Mouse (Mus musculus) limb, embryonic 15.5 days (tissue): ENCODE results near the gene Selp. TPM values are rescaled to one million over a fixed set of nuclear protein-coding genes. Genes with fewer than 3 reads are reported as not detected.
A peak's percentile ranks its signal among the peaks of the same experiment; 100 is the strongest.

Source experiments
- ATAC-seq: fragments of 200-750 bp; cut with Nextera tagmentation; 2 replicates; pipeline ENCODE4 v1.8.0; 2017; ENCODE audit warnings: low read depth, moderate TSS enrichment; ENCODE audit not compliant: insufficient number of reproducible peaks, low FRiP score, low TSS enrichment
- H3K27ac ChIP-seq: fragments of 300-500 bp; sonication (generic); 2 replicates; pipeline ENCODE4 v1.5.1; 2015; ENCODE audit warnings: moderate library complexity, mild to moderate bottlenecking, inconsistent platforms
- H3K27me3 ChIP-seq: fragments of 300-500 bp; sonication (generic); 2 replicates; pipeline ENCODE4 v1.6.1; 2015; ENCODE audit warnings: inconsistent platforms
- H3K36me3 ChIP-seq: fragments of 300-500 bp; sonication (generic); 2 replicates; pipeline ENCODE4 v1.6.1; 2015; ENCODE audit warnings: inconsistent platforms
- H3K4me1 ChIP-seq: fragments of 300-500 bp; sonication (generic); 2 replicates; pipeline ENCODE4 v1.6.1; 2015; ENCODE audit warnings: inconsistent platforms
- H3K4me2 ChIP-seq: fragments of 300-500 bp; sonication (generic); 2 replicates; pipeline ENCODE4 v1.6.1; 2015; ENCODE audit warnings: mild to moderate bottlenecking, inconsistent platforms
- H3K4me3 ChIP-seq: fragments of 300-500 bp; sonication (generic); 2 replicates; pipeline ENCODE4 v1.5.1; 2015; ENCODE audit warnings: mild to moderate bottlenecking, inconsistent platforms
- H3K9ac ChIP-seq: fragments of 300-500 bp; sonication (generic); 2 replicates; pipeline ENCODE4 v1.6.1; 2015; ENCODE audit warnings: inconsistent platforms
- H3K9me3 ChIP-seq: fragments of 300-500 bp; sonication (generic); 2 replicates; pipeline ENCODE4 v1.6.1; 2016; ENCODE audit warnings: inconsistent platforms
- WGBS: fragments of 180-500 bp; shearing (Covaris S2); methylation state at CpG from one replicate; pipeline ENCODE4 v1.1.7; 2015; 5-methylcytosine and 5-hydroxymethylcytosine counted together
- polyA plus RNA-seq: library from polyadenylated mRNA; unstranded; fragments of >200 nt; fragmentation: Nextera tagmentation; extraction: Ambion mirVana; gene quantifications from 2 replicates; pipeline ENCODE4 v1.2.1, GENCODE M21; 2015

Selp gene
- polyA plus RNA-seq, 1 experiment from 2014 or later = 0.36 TPM

DNA sequence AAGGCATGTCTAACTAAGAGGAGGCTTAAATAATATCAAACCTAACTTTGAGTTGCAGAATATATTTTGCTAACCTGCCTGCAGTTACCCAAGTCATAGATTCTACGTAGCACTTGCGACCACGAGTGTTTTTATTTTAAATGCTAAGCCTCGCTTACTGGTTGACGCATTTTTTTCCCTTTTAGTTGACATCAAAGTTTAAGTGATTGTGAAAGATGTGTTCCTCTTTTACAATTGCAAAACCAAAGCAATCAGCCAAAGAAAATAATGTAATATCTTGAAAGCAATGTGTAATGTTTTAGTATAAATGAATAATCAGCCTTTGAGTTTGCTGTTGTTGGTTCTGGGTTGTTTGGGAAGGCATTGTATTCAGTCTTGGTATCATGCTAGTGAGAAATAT lies 37.8 kb downstream of the Selp start:
- H3K9me3 ChIP-seq = no peaks in the 10 kb centered on the region
- ATAC-seq = no peak
- H3K4me3 ChIP-seq = no peak overlapping the region
- H3K36me3 ChIP-seq = no peaks in the 10 kb centered on the region
- no peaks in the 10 kb centered on the region for H3K27me3 ChIP-seq
- H3K9ac ChIP-seq = no peak overlapping the region
- no peak overlapping the region for H3K4me2 ChIP-seq
- peaks cover 7% of the 10 kb centered on the region; the same call in 1 of the 2 replicates for H3K4me1 ChIP-seq
- no peak overlapping the region for H3K27ac ChIP-seq
- 81% methylated on average over 5 of the region's 5 CpGs for WGBS

DNA sequence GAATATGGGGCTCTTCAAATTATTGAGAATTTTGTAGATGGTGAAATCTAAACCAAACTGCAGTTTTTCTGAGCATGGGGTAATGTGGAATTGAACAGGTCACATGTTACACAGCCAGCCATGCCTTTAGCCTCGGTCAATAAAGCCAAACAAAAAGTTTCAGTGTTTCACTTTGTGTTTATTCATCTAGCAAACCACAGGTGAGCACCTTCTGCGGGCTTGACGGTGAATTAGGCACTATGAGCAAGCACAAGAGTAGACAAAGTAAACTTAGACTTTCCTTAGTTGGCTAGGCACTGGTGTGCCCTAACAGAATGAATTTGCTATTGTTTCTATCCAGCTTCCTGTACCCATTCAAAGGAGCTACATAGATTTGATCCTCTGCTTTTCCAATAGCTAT lies 39.9 kb downstream of the Selp start:
- Histone ChIP-seq H3K4me3 (no peak overlapping the region), H3K9ac (no peak overlapping the region), H3K27me3 (no peaks in the 10 kb centered on the region), H3K36me3 (no peaks in the 10 kb centered on the region), H3K9me3 (no peaks in the 10 kb centered on the region), H3K27ac (no peak overlapping the region), H3K4me2 (no peak overlapping the region), H3K4me1 (peaks cover 7% of the 10 kb centered on the region; the same call in 1 of the 2 replicates)
- 78% methylated on average over 3 of the region's 3 CpGs for WGBS
- ATAC-seq = no peak

DNA sequence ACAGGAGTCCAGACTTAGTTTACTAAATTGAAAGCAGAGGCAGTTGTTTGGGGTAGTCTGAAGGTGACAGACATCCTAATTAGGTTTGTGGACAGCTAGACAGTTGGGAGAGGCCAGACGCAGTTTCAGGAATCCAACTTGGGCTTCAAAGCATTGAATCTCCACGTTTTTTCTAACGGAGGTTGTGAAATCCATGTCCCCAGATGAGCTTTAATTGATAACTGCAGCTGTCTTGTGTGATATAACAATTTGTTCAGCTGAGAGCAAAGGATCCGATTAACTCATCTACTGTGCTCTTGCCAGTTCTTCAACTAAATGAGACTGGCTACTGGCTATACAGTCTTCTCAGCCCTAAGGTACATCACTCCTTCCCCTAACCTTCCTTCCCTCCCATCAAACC lies 43.5 kb downstream of the Selp start:
- no peaks in the 10 kb centered on the region for H3K4me1 ChIP-seq
- 46% methylated on average over 4 of the region's 4 CpGs for WGBS
- no peak overlapping the region for H3K27ac ChIP-seq
- no peak overlapping the region for H3K9ac ChIP-seq
- no peak overlapping the region for H3K4me3 ChIP-seq
- no peak for ATAC-seq
- H3K9me3 ChIP-seq = no peaks in the 10 kb centered on the region
- H3K36me3 ChIP-seq = no peaks in the 10 kb centered on the region
- H3K27me3 ChIP-seq = no peaks in the 10 kb centered on the region
- H3K4me2 ChIP-seq = no peak overlapping the region

DNA sequence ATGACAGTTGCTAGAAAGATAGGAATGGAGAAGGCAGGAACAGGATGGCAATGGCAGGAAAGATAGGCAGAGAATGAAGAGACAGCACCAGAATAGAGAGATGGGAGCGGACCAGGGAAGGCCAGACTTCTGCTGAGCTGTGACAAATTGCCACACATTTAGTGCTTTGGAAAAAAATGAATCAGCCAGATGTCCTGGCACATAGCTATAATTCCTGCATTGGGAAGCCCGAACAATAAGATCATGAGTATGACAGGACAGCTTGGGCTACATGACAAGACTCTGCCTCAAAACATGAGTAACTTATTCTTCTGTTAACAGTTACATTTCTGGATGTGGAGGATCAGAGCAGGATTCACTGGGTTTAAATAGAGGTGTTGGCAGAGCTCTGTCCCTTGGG lies 44.7 kb downstream of the Selp start:
- no peak for ATAC-seq
- no peak overlapping the region for H3K27ac ChIP-seq
- WGBS = 84% methylated on average over 2 of the region's 2 CpGs

DNA sequence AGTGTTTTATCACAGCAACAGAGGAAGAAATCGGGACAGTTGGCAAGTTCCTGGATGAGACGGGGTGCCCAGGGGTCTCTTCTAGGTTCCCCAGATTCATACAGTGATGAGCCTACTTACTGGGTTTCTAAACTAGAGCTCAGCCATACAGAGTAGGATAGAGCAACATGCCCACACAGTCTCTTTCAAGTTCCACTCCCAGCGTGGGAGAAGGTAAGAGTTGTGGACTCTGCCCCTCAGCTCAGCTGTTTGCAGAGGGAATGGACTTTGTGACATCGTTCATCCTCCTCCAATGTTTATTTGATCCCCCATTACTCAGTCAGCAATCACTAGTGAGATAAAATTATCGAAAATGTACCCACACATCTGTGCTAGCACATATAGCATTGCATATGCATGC lies 47.7 kb downstream of the Selp start:
- Histone ChIP-seq H3K27me3 (no peaks in the 10 kb centered on the region), H3K4me2 (no peak overlapping the region), H3K36me3 (no peaks in the 10 kb centered on the region), H3K4me1 (no peaks in the 10 kb centered on the region), H3K27ac (no peak overlapping the region), H3K9ac (no peak overlapping the region), H3K4me3 (no peak overlapping the region), H3K9me3 (no peaks in the 10 kb centered on the region)
- no peak for ATAC-seq
- 82% methylated on average over 5 of the region's 5 CpGs for WGBS

More for the DNA sequence above, 44.7 kb downstream of the Selp start:
- Histone ChIP-seq H3K9me3 (no peaks in the 10 kb centered on the region), H3K9ac (no peak overlapping the region), H3K4me1 (no peaks in the 10 kb centered on the region), H3K4me2 (no peak overlapping the region), H3K27me3 (no peaks in the 10 kb centered on the region), H3K36me3 (no peaks in the 10 kb centered on the region), H3K4me3 (no peak overlapping the region)

DNA sequence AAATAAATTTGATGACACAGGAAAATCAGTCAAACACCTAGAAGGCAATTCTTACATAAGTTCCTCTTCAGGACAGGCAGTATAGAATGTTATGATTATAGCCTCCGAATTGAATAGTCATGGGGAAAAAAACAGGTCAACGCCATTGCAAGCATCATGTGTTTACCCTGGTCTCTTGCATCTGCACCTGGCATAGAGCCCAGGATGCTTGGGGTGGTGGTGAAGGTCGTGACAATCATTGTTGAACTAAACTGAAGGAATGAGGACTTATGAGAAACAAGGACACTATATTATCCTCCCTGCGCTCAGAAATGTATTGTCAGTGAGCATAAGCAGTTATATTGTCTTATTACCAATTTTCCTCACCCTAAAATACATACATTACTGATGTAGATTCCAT lies 53.8 kb downstream of the Selp start:
- Histone ChIP-seq H3K27me3 (no peaks in the 10 kb centered on the region), H3K27ac (no peak overlapping the region), H3K4me2 (no peak overlapping the region), H3K4me1 (no peaks in the 10 kb centered on the region), H3K36me3 (no peaks in the 10 kb centered on the region), H3K9ac (no peak overlapping the region), H3K4me3 (no peak overlapping the region), H3K9me3 (no peaks in the 10 kb centered on the region)
- 70% methylated on average over 4 of the region's 4 CpGs for WGBS
- ATAC-seq = no peak

DNA sequence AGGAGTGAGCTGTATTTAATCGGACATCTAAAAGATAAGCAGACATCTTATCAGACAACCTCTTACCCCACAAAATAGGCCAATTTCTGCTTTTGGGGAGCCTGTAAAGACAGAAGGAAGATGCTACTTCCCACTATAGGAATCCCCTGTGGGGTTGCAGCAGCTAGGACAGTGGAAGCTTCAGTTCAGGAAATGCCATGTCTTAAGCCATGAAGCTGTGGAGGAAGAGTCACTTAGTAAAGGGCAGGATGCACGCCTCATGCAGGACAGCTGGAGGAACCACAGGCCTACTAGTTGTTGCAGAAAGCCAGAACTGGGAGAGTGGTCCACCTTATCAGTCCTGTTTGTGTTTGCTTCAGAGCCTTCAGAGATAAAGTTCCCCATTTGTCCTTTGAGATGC lies 55.4 kb downstream of the Selp start:
- no peak overlapping the region for H3K4me2 ChIP-seq
- no peaks in the 10 kb centered on the region for H3K9me3 ChIP-seq
- no peak overlapping the region for H3K27ac ChIP-seq
- no peak overlapping the region for H3K9ac ChIP-seq
- H3K4me3 ChIP-seq = no peak overlapping the region
- no peaks in the 10 kb centered on the region for H3K27me3 ChIP-seq
- 84% methylated on average over 2 of the region's 2 CpGs for WGBS
- no peaks in the 10 kb centered on the region for H3K36me3 ChIP-seq
- no peaks in the 10 kb centered on the region for H3K4me1 ChIP-seq
- ATAC-seq = no peak

DNA sequence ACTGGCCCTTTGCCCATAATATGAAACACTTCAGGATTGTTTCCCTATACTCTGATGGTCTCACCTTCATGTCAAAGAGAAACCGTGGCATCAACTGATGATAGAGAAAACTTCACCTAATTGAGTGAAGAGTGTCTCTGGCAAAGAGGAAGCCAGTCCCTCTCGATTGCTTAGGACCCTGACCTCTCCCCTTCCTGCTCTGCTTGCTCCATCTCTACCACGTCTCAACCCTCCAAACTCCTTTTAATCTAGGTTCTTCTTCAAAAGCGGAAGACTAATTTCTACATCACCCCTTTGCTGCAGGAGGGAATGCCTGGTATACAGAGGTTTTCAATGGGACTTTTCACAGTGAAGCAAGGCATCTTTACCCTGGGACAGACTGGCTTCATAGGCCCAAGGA lies 58.1 kb downstream of the Selp start:
- Histone ChIP-seq H3K27me3 (no peaks in the 10 kb centered on the region), H3K9ac (no peak overlapping the region), H3K36me3 (no peaks in the 10 kb centered on the region), H3K4me2 (no peak overlapping the region), H3K4me1 (no peaks in the 10 kb centered on the region), H3K9me3 (no peaks in the 10 kb centered on the region), H3K4me3 (no peak overlapping the region), H3K27ac (no peak overlapping the region)
- 73% methylated on average over 4 of the region's 4 CpGs for WGBS
- no peak for ATAC-seq

DNA sequence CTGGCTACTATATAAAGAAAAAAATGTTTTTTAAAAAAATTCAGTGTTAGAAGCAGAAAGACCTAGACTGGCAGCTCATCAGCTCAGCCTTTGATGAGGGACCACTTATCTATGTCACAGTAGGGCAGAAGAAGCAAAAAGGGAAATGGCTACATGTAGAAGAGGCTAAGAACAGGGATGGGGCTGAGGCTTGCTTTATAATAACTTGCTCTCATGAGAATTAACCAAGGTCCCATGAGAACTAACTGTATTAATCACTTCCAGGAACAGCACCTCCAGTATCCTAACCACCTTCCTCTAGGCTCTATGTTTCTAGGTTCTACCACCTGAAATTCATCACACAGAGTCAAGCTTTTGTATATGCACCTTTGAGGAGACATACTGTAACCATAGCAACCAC lies 61.8 kb downstream of the Selp start:
- Histone ChIP-seq H3K27me3 (no peaks in the 10 kb centered on the region), H3K9me3 (no peaks in the 10 kb centered on the region), H3K9ac (no peak overlapping the region), H3K4me1 (no peaks in the 10 kb centered on the region), H3K4me3 (no peak overlapping the region), H3K36me3 (no peaks in the 10 kb centered on the region), H3K27ac (no peak overlapping the region), H3K4me2 (no peak overlapping the region)
- no peak for ATAC-seq

DNA sequence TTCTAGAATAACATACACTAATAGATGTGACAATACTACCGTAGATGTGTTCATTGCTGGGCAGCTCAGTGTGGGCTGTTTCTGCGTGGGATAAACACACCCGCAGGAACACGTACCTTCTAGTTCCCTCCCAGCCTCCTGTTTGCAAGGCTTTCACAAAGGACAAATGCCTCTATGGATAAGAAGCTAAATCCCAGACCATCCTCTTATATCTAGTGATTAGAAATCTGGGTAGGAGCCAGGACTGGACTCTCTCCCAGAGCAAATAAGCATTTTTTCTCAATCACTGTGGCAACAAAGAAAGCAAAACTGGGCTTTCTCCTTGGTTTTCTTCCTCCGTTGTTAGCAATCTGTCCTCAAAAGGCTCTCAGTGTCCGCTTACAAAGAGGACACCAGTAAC lies 63.4 kb downstream of the Selp start:
- no peaks in the 10 kb centered on the region for H3K4me1 ChIP-seq
- no peaks in the 10 kb centered on the region for H3K27me3 ChIP-seq
- no peak overlapping the region for H3K4me3 ChIP-seq
- H3K36me3 ChIP-seq = no peaks in the 10 kb centered on the region
- no peak overlapping the region for H3K27ac ChIP-seq
- H3K9ac ChIP-seq = no peak overlapping the region
- H3K4me2 ChIP-seq = no peak overlapping the region
- no peak for ATAC-seq
- H3K9me3 ChIP-seq = no peaks in the 10 kb centered on the region
- WGBS = 81% methylated on average over 6 of the region's 6 CpGs

DNA sequence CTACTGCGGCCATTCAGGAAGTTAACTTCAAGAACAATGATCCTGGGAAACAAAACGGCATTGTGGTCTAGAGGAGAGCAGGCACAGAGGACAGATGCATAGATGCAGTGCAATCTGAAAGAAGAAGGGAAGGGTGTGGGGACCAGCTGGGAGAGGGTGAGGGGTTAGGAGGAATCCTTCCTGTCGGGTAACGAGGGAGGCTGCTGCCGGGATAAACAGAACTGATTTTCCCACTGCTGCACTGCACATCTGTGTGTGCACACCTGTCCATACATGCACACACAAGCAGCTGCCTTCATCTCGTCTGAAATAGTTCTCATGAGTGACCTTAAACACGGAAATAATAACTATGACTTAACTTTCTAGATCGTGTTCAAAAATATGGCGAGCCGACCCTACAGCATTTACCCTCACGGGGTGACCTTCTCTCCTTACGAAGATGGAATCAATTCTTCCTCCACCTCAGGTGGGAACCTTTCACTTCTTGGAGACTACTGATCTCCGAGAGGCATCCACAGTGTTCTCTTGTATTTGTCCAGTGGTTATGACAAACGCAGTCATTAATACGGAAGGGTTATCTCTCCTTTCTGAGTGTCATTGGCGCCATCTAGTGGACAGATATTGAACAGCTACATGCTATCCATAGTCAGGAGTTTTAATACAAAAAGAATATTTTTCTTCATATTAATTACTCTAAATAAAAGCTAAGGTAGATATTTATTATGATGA lies 69.2 kb downstream of the Selp start:
- 44% methylated on average over 16 of the region's 16 CpGs for WGBS

DNA sequence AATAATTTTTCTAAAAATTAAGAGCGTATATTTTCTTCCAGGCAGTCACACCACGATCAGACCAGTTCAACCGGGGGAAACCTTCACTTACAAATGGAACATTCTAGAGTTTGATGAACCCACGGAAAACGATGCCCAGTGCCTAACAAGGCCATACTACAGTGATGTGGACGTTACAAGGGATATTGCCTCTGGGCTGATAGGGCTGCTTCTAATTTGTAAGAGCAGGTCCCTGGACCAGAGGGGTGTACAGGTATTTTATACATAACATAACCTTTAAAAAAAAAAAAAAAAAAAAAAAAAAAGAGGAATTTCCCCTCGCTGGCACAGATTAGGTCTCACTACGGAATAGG lies 69.8 kb downstream of the Selp start:
- Histone ChIP-seq H3K9me3 (no peaks in the 10 kb centered on the region), H3K9ac (no peak overlapping the region), H3K36me3 (no peaks in the 10 kb centered on the region), H3K4me2 (no peak overlapping the region), H3K4me1 (0 out of 2 replicates have a peak, but pooled peaks cover 4% of the 10 kb centered on the region), H3K4me3 (no peak overlapping the region), H3K27ac (no peak overlapping the region), H3K27me3 (no peaks in the 10 kb centered on the region)
- WGBS = 42% methylated on average over 8 of the region's 8 CpGs
- no peak for ATAC-seq

More for the DNA sequence above, 69.2 kb downstream of the Selp start:
- Histone ChIP-seq H3K9ac (no peak overlapping the region), H3K36me3 (no peaks in the 10 kb centered on the region), H3K9me3 (no peaks in the 10 kb centered on the region), H3K4me3 (peak overlapping the region; percentile 23), H3K4me1 (0 out of 2 replicates have a peak, but pooled peaks cover 4% of the 10 kb centered on the region), H3K27ac (no peak overlapping the region), H3K27me3 (no peaks in the 10 kb centered on the region), H3K4me2 (peak overlapping the region; percentile 36)
- no peak for ATAC-seq

DNA sequence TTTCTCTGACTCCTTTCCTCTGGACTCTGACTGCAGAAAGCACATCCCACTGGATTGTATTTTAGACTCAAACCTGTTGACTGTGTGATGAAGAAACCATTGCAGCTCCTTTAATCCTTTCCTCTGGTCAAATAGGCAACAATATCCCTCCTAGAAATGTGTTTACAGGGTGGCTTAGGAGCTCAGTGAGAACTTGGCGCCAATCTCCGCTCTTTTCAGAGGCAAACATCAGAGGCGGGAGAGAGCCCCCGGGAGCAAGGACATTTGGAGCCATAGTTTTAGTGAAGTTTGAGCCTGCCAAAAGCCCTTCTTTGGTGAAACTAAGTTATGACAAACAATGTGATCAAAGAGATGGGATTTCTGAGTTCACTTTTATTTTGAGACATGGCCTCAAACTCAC lies 70.3 kb downstream of the Selp start:
- Histone ChIP-seq H3K36me3 (no peaks in the 10 kb centered on the region), H3K4me1 (0 out of 2 replicates have a peak, but pooled peaks cover 4% of the 10 kb centered on the region), H3K27ac (no peak overlapping the region), H3K4me3 (no peak overlapping the region), H3K9ac (no peak overlapping the region), H3K4me2 (no peak overlapping the region), H3K9me3 (no peaks in the 10 kb centered on the region), H3K27me3 (no peaks in the 10 kb centered on the region)
- ATAC-seq = no peak
- 65% methylated on average over 4 of the region's 4 CpGs for WGBS
